Mouse (Mus musculus) CH12.LX (cell line): ENCODE data around the gene Tmem56. TPM values are rescaled to one million over a fixed set of nuclear protein-coding genes. Genes with fewer than 3 reads are reported as not detected.

Experiments used
- DNase-seq: peaks from one replicate; pipeline ENCODE4 v3.0.0-alpha.2; 2013; ENCODE audit errors: extremely low read depth
- H3K27ac ChIP-seq: 2 replicates; pipeline ENCODE4 v1.5.1; 2012; ENCODE audit warnings: low read depth, mild to moderate bottlenecking, control low read depth, moderate library complexity; ENCODE audit not compliant: insufficient read depth
- H3K27me3 ChIP-seq: replicated peaks from 2 replicates; pipeline ENCODE3; 2012; ENCODE audit warnings: inconsistent platforms
- H3K36me3 ChIP-seq, 2 experiments: replicated peaks in 1 of 2; 2 replicates each; pipeline versions ENCODE3 to v1.6.1; 2012; ENCODE audit warnings: inconsistent platforms in 1 of 2, low read length in 1 of 2, mild to moderate bottlenecking in 1 of 2, mixed read lengths in 1 of 2, moderate library complexity in 1 of 2; ENCODE audit not compliant: control insufficient read depth in 1 of 2, insufficient read depth in 1 of 2
- H3K4me1 ChIP-seq, 2 experiments: 2 replicates each; pipeline ENCODE4 v1.6.1; 2012; ENCODE audit warnings: inconsistent platforms in 1 of 2, moderate library complexity in 1 of 2; ENCODE audit not compliant: insufficient read depth in 2 of 2, control insufficient read depth in 1 of 2
- H3K4me2 ChIP-seq: 2 replicates; pipeline ENCODE4 v1.6.1; 2012; ENCODE audit warnings: low read depth, mild to moderate bottlenecking, control low read depth; ENCODE audit not compliant: poor library complexity, insufficient read depth, severe bottlenecking
- H3K4me3 ChIP-seq, 3 experiments: fragments of 150-350 bp in 1 of 3; sonication (generic) in 1 of 3; replicated peaks in 1 of 3; 2 replicates each; pipeline versions ENCODE3 to v1.5.1; 2011 to 2012; ENCODE audit warnings: low read depth in 2 of 3, low read length in 2 of 3, mild to moderate bottlenecking in 2 of 3, moderate library complexity in 2 of 3, control low read depth in 1 of 3, improper control_type of control experiment in 1 of 3, inconsistent platforms in 1 of 3, mixed read lengths in 1 of 3; ENCODE audit not compliant: poor library complexity in 1 of 3
- H3K79me2 ChIP-seq: replicated peaks from 2 replicates; pipeline ENCODE4 v1.6.1; 2012; ENCODE audit warnings: mild to moderate bottlenecking, moderate library complexity; ENCODE audit not compliant: control insufficient read depth, poor library complexity, insufficient read depth, severe bottlenecking; ENCODE audit errors: extremely low read depth
- H3K9ac ChIP-seq: 2 replicates; pipeline ENCODE4 v1.6.1; 2012; ENCODE audit warnings: low read depth, mild to moderate bottlenecking, control low read depth, moderate library complexity; ENCODE audit not compliant: insufficient read depth
- H3K9me3 ChIP-seq: replicated peaks from 2 replicates; pipeline ENCODE3; 2012; ENCODE audit warnings: low read length, inconsistent platforms, mixed read lengths
- BHLHE40 ChIP-seq: IDR thresholded peaks from 2 replicates; pipeline ENCODE4 v1.6.1; 2011; ENCODE audit warnings: mild to moderate bottlenecking, low read depth, low read length, improper control_type of control experiment
- CTCF ChIP-seq, 2 experiments: IDR thresholded peaks in 1 of 2; conservative IDR thresholded peaks in 1 of 2; 2 replicates each; pipeline ENCODE4 v1.5.1; 2011 to 2012; ENCODE audit warnings: low read depth in 2 of 2, low read length in 2 of 2, improper control_type of control experiment in 1 of 2, inconsistent platforms in 1 of 2, mild to moderate bottlenecking in 1 of 2, moderate library complexity in 1 of 2
- ELF1 ChIP-seq: IDR thresholded peaks from 2 replicates; pipeline ENCODE4 v1.6.1; 2014; ENCODE audit warnings: low read depth, mild to moderate bottlenecking, inconsistent platforms, low read length, improper control_type of control experiment
- EP300 ChIP-seq: IDR thresholded peaks from 2 replicates; pipeline ENCODE4 v1.6.1; 2011; ENCODE audit warnings: low read length, improper control_type of control experiment
- ETS1 ChIP-seq: conservative IDR thresholded peaks from 2 replicates; pipeline ENCODE4 v1.6.1; 2012; ENCODE audit warnings: low read depth, mild to moderate bottlenecking, inconsistent platforms, low read length, improper control_type of control experiment, moderate library complexity
- GABPA ChIP-seq: IDR thresholded peaks from 2 replicates; pipeline ENCODE4 v1.6.1; 2012; ENCODE audit warnings: low read depth, low read length, improper control_type of control experiment, inconsistent platforms; ENCODE audit not compliant: insufficient replicate concordance
- HCFC1 ChIP-seq: IDR thresholded peaks from 2 replicates; pipeline ENCODE4 v1.6.1; 2012; ENCODE audit warnings: low read depth, mild to moderate bottlenecking, inconsistent platforms, low read length, improper control_type of control experiment
- IRF4 ChIP-seq: IDR thresholded peaks from 2 replicates; pipeline ENCODE4 v1.6.1; 2014; ENCODE audit warnings: low read depth, mild to moderate bottlenecking, inconsistent platforms, low read length, improper control_type of control experiment
- JUN ChIP-seq: IDR thresholded peaks from 2 replicates; pipeline ENCODE4 v1.6.1; 2011; ENCODE audit warnings: low read depth, mild to moderate bottlenecking, low read length, improper control_type of control experiment, moderate library complexity; ENCODE audit not compliant: insufficient read depth
- JUND ChIP-seq: conservative IDR thresholded peaks from 2 replicates; pipeline ENCODE4 v1.6.1; 2011; ENCODE audit warnings: low read depth, low read length, improper control_type of control experiment
- KAT2A ChIP-seq: IDR thresholded peaks from 2 replicates; pipeline ENCODE4 v1.6.1; 2012; ENCODE audit warnings: low read length, improper control_type of control experiment, inconsistent platforms; ENCODE audit not compliant: insufficient replicate concordance
- MAFK ChIP-seq: IDR thresholded peaks from 2 replicates; pipeline ENCODE4 v1.6.1; 2011; ENCODE audit warnings: low read length, improper control_type of control experiment; ENCODE audit not compliant: insufficient replicate concordance
- MAX ChIP-seq: IDR thresholded peaks from 2 replicates; pipeline ENCODE4 v1.6.1; 2011; ENCODE audit warnings: low read length, improper control_type of control experiment
- MEF2A ChIP-seq: IDR thresholded peaks from 2 replicates; pipeline ENCODE4 v1.6.1; 2014; ENCODE audit warnings: low read depth, mild to moderate bottlenecking, inconsistent platforms, low read length, improper control_type of control experiment, borderline replicate concordance
- NELFE ChIP-seq: IDR thresholded peaks from 2 replicates; pipeline ENCODE4 v1.6.1; 2011; ENCODE audit warnings: low read depth, low read length, improper control_type of control experiment
- NRF1 ChIP-seq: IDR thresholded peaks from 2 replicates; pipeline ENCODE4 v1.6.1; 2014; ENCODE audit warnings: low read depth, mild to moderate bottlenecking, inconsistent platforms, low read length, improper control_type of control experiment, moderate library complexity
- POLR2A ChIP-seq: IDR thresholded peaks from 2 replicates; pipeline ENCODE4 v1.6.1; 2011; ENCODE audit warnings: low read depth, mild to moderate bottlenecking, improper control_type of control experiment, low read length
- RAD21 ChIP-seq: IDR thresholded peaks from 2 replicates; pipeline ENCODE4 v1.6.1; 2011; ENCODE audit warnings: low read depth, mild to moderate bottlenecking, low read length, improper control_type of control experiment, moderate library complexity
- SMC3 ChIP-seq: IDR thresholded peaks from 2 replicates; pipeline ENCODE4 v1.6.1; 2011; ENCODE audit warnings: low read depth, low read length, improper control_type of control experiment
- TBP ChIP-seq: conservative IDR thresholded peaks from 2 replicates; pipeline ENCODE4 v1.6.1; 2011; ENCODE audit warnings: low read depth, low read length, improper control_type of control experiment
- TCF12 ChIP-seq: IDR thresholded peaks from 2 replicates; pipeline ENCODE4 v1.6.1; 2014; ENCODE audit warnings: low read depth, mild to moderate bottlenecking, inconsistent platforms, low read length, improper control_type of control experiment
- UBTF ChIP-seq: IDR thresholded peaks from 2 replicates; pipeline ENCODE4 v1.6.1; 2012; ENCODE audit warnings: low read depth, mild to moderate bottlenecking, inconsistent platforms, low read length, improper control_type of control experiment, moderate library complexity
- USF2 ChIP-seq: conservative IDR thresholded peaks from 2 replicates; pipeline ENCODE4 v1.6.1; 2011; ENCODE audit warnings: low read depth, low read length, improper control_type of control experiment
- ZC3H11A ChIP-seq: IDR thresholded peaks from 2 replicates; pipeline ENCODE4 v1.6.1; 2012; ENCODE audit warnings: low read depth, mild to moderate bottlenecking, inconsistent platforms, low read length, improper control_type of control experiment
- ZMIZ1 ChIP-seq: IDR thresholded peaks from 2 replicates; pipeline ENCODE4 v1.6.1; 2012; ENCODE audit warnings: low read depth, mild to moderate bottlenecking, inconsistent platforms, low read length, improper control_type of control experiment
- ZNF384 ChIP-seq: IDR thresholded peaks from 2 replicates; pipeline ENCODE4 v1.6.1; 2012; ENCODE audit warnings: low read depth, low read length, improper control_type of control experiment, inconsistent platforms
- dilution Hi-C: fragments of 300-500 bp; cut with MboI; formaldehyde crosslinking; loops from 2 replicates; pipeline ENCODE4 v1.14.3; 2020; ENCODE audit warnings: low sequenced_read_pairs; ENCODE audit not compliant: extremely low pct_unique_long_range_greater_than_20kb, extremely low pct_ligation_motif_present
- in situ Hi-C: fragments of 300-500 bp; cut with MboI; formaldehyde crosslinking; loops from 3 replicates; pipeline ENCODE4 v1.14.3; 2019; ENCODE audit warnings: low sequenced_read_pairs, low pct_ligation_motif_present, low pct_unique_long_range_greater_than_20kb, mixed read lengths
- polyA plus RNA-seq: library from polyadenylated mRNA; unstranded; fragments of >175 nt; gene quantifications from 2 replicates; pipeline ENCODE4 v1.2.1, GENCODE M21; 2012; ENCODE audit warnings: low read depth; ENCODE audit not compliant: insufficient read length
- total RNA-seq, 2 experiments: library from RNA; depleted of rRNA; stranded (reverse); fragments of 300-350 nt in 1 of 2; fragments of >200 nt in 1 of 2; gene quantifications; 2 replicates each; pipeline ENCODE4 v1.2.3; 2012 to 2014

Gene Tmem56
- total and polyA plus RNA-seq, 3 experiments = not detected

DNA sequence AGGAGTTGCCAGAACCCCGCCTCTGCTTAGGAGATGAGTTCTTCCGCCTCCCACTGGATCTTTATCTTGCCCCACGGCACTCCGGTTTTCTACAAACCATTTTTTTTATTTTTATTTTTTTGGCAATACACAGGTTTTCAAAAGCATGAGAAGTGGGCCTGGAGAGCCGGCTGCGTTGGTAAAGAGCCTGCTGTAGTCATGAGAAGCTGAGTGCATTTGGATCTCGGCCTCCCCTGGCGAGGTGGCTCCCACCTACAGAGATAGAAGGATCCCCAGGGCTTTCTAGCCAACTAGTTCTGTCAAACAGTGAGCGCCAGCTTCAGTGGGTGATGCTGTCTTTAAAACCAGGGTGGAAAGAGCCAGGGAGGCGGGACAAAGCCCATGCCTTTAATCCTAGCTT is 25.5 kb downstream of the Tmem56 start:
- Histone ChIP-seq H3K36me3 (no peaks in the 10 kb centered on the region), H3K4me1 (no peaks in the 10 kb centered on the region), H3K4me2 (no peak overlapping the region)
- dilution Hi-C loops = no loop called here
- DNase-seq = no peak
- no peak for TF ChIP-seq CTCF (conservative IDR thresholded peaks at IDR 0.05 in 1 of 2, IDR thresholded peaks at IDR 0.05 in 1 of 2; ENCODE audit: low read depth in 2 of 2, low read length in 2 of 2)
- no peak for TF ChIP-seq ZC3H11A
- no peak for TF ChIP-seq NRF1
- TF ChIP-seq EP300 = no peak
- TF ChIP-seq GABPA = no peak
- no peak for TF ChIP-seq TBP
- no peak for TF ChIP-seq MEF2A
- no peak for TF ChIP-seq POLR2A
- TF ChIP-seq TCF12 = no peak
- TF ChIP-seq NELFE = no peak
- TF ChIP-seq SMC3 = no peak
- TF ChIP-seq UBTF = no peak
- no peak for TF ChIP-seq ZMIZ1
- no peak for TF ChIP-seq MAX
- TF ChIP-seq MAFK = no peak
- TF ChIP-seq KAT2A = no peak
- TF ChIP-seq ZNF384 = no peak
- TF ChIP-seq IRF4 = no peak
- TF ChIP-seq JUN = no peak
- TF ChIP-seq USF2 = no peak
- TF ChIP-seq, all 38 proteins: peak for 0
- peaks cover 1% of the 10 kb centered on the region for H3K9me3 ChIP-seq
- H3K4me3 ChIP-seq = no peak overlapping the region
- in situ Hi-C loops = loop anchor here (5.0 kb wide), 1 partner anchor 35 kb away; the partner anchor contains the start of gene Alg14
- H3K79me2 ChIP-seq = no peaks in the 10 kb centered on the region
- no peaks in the 10 kb centered on the region for H3K27me3 ChIP-seq
- H3K27ac ChIP-seq = no peak overlapping the region
- no peak overlapping the region for H3K9ac ChIP-seq

DNA sequence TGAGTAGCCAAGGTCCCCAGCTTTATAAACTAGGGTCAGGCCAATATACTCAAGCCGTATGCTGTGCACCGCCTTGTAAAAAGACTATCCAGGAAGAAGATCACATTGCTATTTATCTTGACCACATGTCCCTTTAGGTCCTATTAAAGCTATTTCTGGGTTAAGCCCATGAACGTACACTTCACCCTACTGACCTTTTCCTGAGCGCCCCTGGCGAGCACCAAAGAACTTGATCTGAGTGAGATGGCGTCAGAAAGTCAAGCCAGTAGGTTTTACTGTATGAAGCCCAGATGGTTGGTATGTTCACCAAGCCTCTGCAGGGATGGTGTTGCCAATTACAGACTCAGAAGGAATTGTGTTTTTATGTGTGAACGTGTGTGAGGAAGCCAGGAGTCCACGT is 26.8 kb downstream of the Tmem56 start:
- no peaks in the 10 kb centered on the region for H3K4me1 ChIP-seq
- in situ Hi-C loops = loop anchor here (5.0 kb wide), 1 partner anchor 36 kb away; the partner anchor contains the start of gene Alg14
- no peak overlapping the region for H3K27ac ChIP-seq
- no peak overlapping the region for H3K4me2 ChIP-seq
- no peak overlapping the region for H3K9ac ChIP-seq
- no peaks in the 10 kb centered on the region for H3K9me3 ChIP-seq
- DNase-seq = no peak
- H3K36me3 ChIP-seq = no peaks in the 10 kb centered on the region
- no peaks in the 10 kb centered on the region for H3K27me3 ChIP-seq
- H3K79me2 ChIP-seq = no peaks in the 10 kb centered on the region
- H3K4me3 ChIP-seq = no peak overlapping the region
- no peak for TF ChIP-seq BHLHE40
- no peak for TF ChIP-seq NRF1
- no peak for TF ChIP-seq JUND
- TF ChIP-seq RAD21 = no peak
- no peak for TF ChIP-seq TBP
- no peak for TF ChIP-seq KAT2A
- no peak for TF ChIP-seq HCFC1
- TF ChIP-seq ELF1 = no peak
- TF ChIP-seq SMC3 = no peak
- no peak for TF ChIP-seq ETS1
- TF ChIP-seq ZC3H11A = no peak
- dilution Hi-C loops = no loop called here
